Mouse (Mus musculus) large intestine, adult 2 months (tissue): ENCODE data around the gene Itm2c. TPM values are rescaled to one million over a fixed set of nuclear protein-coding genes. Genes with fewer than 3 reads are reported as not detected.

ENCODE experiments used
- DNase-seq: peaks from one replicate; pipeline ENCODE4 v3.0.0-alpha.2; 2012; ENCODE audit warnings: low read depth, low spot score
- WGBS: fragments of 180-500 bp; shearing (Covaris S2); methylation state at CpG from one replicate; pipeline ENCODE4 v1.1.7; 2018; 5-methylcytosine and 5-hydroxymethylcytosine counted together
- polyA plus RNA-seq: library from polyadenylated mRNA; depleted of rRNA; stranded (reverse); fragments of >200 nt; gene quantifications from 2 replicates; pipeline ENCODE4 v1.2.3, GENCODE M21; 2012

Itm2c gene
- polyA plus RNA-seq, 1 experiment: 112 TPM

DNA sequence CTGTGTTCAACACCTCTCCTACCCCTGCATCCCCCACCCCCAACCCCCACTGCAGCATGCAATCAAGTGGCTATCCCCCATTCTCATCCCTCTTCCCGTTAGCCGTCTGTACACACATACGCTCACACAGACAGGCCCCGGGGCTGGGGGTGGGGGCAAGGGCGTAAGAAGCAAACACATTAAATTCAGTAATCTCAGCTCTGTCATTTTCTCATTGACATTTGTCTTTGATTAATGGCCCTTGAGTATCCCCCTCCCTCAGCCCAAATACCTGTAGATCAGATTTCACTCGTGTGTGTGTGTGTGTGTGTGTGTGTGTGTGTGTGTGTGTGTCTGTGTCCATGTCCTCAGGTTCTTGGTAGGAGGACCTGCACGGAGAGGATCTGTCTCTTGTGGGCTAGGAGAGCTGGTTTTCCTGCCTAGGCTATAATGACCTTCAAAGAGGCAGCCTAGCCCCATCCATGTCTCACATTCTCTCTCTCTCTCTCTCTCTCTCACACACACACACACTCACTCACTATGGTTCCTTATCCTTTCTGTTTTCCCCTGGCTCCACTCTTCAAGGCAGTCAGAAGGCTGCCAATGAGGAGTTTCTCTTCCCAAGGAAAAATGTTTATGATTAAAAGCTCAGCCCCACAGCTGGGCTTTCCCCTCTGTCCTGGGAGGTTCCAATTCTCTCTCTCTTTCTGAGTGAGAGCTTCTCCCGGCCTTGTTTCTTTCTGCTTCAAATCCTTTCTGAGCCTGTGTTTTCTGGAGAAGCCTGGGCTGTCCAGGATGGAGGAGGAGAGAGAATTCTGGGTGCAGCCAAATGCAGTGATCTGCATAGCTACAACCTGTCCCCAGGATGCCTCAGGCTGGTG, 4.0 kb downstream of the Itm2c start:
- 50% methylated on average over 8 of the region's 8 CpGs for WGBS
- DNase-seq: no peak

GRCm38 (mm10) chr1:85898761-85899387, 4.8 kb downstream of the Itm2c start:
- DNase-seq: no peak
- 64% methylated on average over 12 of the region's 12 CpGs for WGBS

DNA sequence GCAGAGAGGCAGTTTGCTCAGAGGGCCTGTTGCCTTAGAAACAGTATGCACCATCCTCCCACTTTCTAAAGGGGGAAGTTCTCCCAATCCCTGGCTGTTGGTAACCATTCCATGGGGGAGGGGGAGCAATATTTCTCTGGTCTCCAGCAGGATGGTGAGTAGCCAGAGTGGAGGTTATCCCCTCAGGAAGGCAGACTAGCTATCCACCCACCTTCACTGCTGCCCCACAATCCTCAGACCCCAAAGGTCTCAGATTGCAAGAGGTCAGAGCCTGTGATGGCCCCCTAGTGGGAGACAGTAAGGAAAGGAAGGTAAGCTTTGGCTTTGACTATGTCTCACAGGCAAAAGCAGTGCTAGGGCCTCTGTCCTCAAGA, 5.3 kb downstream of the Itm2c start:
- no peak for DNase-seq

GRCm38 (mm10) chr1:85900521-85901333, 6.6 kb downstream of the Itm2c start:
- 54% methylated on average over 7 of the region's 7 CpGs for WGBS
- DNase-seq: no peak

DNA sequence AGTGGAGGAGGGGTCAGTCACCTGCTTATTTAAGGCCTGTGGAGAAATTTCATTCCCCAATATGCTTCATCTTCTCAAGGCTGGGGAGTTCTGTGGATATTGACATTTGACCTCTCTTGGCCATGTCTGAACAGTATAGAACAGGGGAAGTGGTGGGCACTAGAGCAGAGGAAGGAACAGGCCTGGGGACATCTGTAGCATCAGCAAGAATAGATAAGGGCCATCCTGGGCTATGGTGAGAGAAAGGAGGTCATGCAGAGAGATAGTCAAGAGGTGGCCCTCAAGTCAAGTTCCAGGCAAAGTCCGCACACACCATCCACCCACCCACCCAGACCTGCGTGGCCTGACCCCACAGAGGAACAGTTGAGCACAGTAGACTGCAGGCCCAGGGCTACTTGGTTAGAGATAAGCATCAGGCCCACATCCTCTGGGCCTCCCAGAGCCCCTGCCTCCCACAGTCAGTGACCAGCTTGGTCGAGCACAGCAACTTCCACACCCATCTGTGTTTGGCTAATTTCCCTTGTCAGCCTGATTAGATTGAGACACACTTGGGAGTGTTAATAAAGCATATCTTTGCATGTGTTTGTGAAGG, 7.5 kb downstream of the Itm2c start:
- DNase-seq: no peak
- 59% methylated on average over 3 of the region's 3 CpGs for WGBS

GRCm38 (mm10) chr1:85902108-85902561, 8.1 kb downstream of the Itm2c start:
- no peak for DNase-seq
- 47% methylated on average over 7 of the region's 7 CpGs for WGBS

- 93% methylated on average over 12 of the region's 12 CpGs for WGBS
Observed at GRCm38 (mm10) chr1:85906892-85907291, 12.8 kb downstream of the Itm2c start.

GRCm38 (mm10) chr1:85908754-85909590, 14.9 kb downstream of the Itm2c start:
- no peak for DNase-seq
- 47% methylated on average over 13 of the region's 13 CpGs for WGBS

More at GRCm38 (mm10) chr1:85906892-85907291, 12.8 kb downstream of the Itm2c start:
- DNase-seq: no peak

DNA sequence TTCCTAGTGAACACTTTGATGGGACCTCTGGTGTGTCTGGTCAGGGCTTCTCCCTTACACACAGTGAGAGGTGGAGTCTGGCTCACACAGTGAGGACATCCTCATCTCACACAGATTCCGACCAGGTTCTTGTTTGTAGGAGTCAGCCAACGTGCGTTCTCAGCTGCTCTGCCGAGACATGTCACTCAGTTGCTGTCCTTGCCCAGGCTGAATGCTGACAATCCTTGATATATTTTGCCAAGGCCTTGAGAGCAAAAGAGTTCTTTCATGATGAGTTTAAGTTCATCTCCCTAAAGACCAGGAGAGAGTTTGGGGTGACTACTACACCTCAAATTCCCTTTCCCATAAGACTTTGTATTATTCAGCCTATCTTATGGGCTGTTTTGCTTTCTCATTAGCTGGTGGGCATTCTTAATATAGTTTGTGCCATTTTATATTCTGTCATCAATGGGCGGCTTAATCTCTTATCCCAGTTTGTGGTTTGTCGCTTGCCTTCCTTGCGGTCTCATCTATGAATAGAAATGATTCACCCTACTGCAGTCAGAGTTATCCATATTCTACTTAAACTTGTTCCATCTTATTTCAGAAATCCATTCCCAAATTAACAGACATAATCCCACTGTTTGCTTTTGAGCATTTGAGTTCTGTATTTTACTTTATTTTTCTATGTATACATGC, 19.1 kb downstream of the Itm2c start:
- DNase-seq: no peak
- 91% methylated on average over 7 of the region's 7 CpGs for WGBS

- DNase-seq: no peak
Observed at GRCm38 (mm10) chr1:85915890-85916289, 21.8 kb downstream of the Itm2c start.

DNA sequence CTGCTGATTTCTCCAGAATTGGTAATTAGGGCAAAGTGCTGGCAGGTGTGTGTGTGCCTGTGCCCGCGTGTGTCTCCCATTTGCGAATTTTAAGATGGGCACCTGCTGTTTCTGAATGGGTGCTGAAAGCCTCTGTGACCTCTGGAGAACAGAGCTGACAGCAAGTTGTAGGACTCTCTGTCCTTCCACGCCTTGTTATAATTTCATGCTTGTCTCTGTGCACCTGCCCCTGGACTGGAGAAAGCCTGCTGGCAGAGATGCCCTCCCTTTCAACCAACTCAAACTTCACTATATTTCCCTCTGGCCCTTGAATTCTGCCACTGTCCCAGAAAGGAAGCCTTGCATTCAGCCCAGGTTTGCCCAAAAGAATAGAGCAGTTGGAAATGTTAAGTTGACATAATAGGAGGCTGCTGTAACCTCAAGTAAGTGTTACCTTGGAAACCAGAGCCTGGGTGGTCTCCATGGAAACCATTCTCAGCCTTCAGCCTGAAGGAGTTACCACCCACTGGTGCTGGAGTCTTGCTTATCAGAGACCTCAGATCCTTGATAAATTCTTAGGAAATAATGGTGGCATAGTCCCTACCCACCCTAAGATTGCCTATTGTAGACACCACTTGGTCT, 22.9 kb downstream of the Itm2c start:
- DNase-seq: no peak

DNA sequence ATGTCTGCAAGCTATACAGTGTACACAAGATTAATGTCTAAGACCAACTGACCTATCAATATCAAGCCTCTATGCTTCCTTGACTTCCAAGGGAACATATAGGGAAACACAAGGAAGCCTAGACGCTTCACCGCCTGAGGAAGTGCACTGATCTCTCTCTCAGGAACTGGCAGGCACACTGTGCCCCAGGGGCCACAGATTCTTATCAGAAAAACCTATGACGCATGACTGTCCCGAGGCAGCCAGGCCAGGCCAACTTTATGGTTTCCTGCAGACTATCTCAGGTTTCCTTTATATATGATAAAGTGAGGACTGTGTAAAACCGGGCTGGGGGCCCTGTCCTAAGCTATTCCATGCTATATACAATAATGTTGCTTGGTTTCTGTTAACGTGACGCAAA, 25.5 kb downstream of the Itm2c start:
- WGBS: 57% methylated on average over 7 of the region's 7 CpGs
- DNase-seq: no peak

More for the DNA sequence above, 22.9 kb downstream of the Itm2c start:
- 49% methylated on average over 4 of the region's 4 CpGs for WGBS

GRCm38 (mm10) chr1:85921725-85922124, 27.6 kb downstream of the Itm2c start:
- no peak for DNase-seq
- 82% methylated on average over 7 of the region's 7 CpGs for WGBS

DNA sequence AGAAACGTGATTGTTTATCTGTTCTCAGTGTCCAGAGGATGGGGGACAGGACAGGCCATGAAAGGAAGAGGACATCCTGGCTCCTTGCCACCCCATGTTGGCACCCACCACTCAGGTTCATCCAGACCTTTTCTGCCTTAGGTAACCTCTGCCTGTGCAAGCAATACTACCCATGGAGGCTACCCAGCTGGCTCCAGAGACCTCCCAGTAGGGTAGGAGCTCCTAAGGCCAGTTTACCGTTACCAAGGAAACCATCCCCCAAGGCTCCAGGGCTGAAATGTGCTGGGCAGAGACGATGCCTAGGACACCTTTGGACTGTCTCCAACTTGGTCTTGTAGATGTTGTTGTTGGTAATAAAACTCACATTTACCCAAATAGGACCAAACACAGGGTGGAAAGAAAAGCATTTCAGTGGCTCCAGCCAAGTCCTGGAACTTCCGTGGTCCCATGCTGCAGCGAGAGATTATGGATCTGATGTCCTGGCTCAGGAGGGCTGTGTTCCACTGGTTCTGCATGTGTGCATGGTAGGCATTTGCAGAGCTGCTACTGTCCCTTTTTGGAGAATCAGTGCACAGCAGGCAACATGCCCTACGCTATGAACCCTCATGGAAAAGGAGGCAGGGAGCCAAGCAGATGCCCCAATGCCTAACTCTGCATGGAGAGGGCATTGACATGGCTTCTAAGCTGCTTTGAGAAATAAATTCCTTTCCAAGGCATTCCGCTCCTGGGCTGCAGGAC, 28.2 kb downstream of the Itm2c start:
- no peak for DNase-seq
- WGBS: 69% methylated on average over 7 of the region's 7 CpGs

GRCm38 (mm10) chr1:85922865-85923211, 28.8 kb downstream of the Itm2c start:
- DNase-seq: no peak
- 68% methylated on average over 5 of the region's 5 CpGs for WGBS

- no peak for DNase-seq
- WGBS: 65% methylated on average over 5 of the region's 5 CpGs
Observed at GRCm38 (mm10) chr1:85925183-85925582, 31.1 kb downstream of the Itm2c start.

GRCm38 (mm10) chr1:85928057-85928687, 34.1 kb downstream of the Itm2c start, which contains the start of gene 4933407L21Rik:
Gene 4933407L21Rik (plus strand): TSS chr1:85928483.
- no peak for DNase-seq
- 58% methylated on average over 4 of the region's 4 CpGs for WGBS
